Mouse (Mus musculus) left cerebral cortex, adult 18-20 months (tissue): ENCODE measurements at regions not wholly inside any gene's neighbourhood (a gene's known extent, or its start where the extent isn't known, plus 50 kb on each side); places are given as distances from the start of the nearest gene placed in this dataset.
"Not testable (repeated sequence)": the region's sequence is repeated elsewhere in the genome, so short reads cannot be mapped to it uniquely, and the experiment has no call there.

Experiments
- DNase-seq, 2 experiments: peaks; one replicate each; pipeline ENCODE4 v3.0.0; 2021 to 2022; ENCODE audit warnings: low spot score in 2 of 2, mixed read lengths in 1 of 2

GRCm38 (mm10) chr16:76525563-76525962, 151.9 kb upstream of the Nrip1 start:
- no peak for DNase-seq

GRCm38 (mm10) chr16:76524921-76525320, 151.3 kb upstream of the Nrip1 start:
- DNase-seq = no peak

GRCm38 (mm10) chr16:76521142-76521541, 147.5 kb upstream of the Nrip1 start:
- no peak for DNase-seq

GRCm38 (mm10) chr16:76520643-76520993, 147.0 kb upstream of the Nrip1 start:
- DNase-seq = no peak

GRCm38 (mm10) chr16:76519911-76520642, 146.4 kb upstream of the Nrip1 start:
- no peak for DNase-seq

GRCm38 (mm10) chr16:76510861-76511260, 137.2 kb upstream of the Nrip1 start:
- DNase-seq = no peak

GRCm38 (mm10) chr16:76509109-76509650, 135.6 kb upstream of the Nrip1 start:
- DNase-seq = no peak

- DNase-seq = no peak
Observed at GRCm38 (mm10) chr16:76507191-76507746, 133.6 kb upstream of the Nrip1 start.

- DNase-seq = no peak
Observed at GRCm38 (mm10) chr16:76506240-76506639, 132.6 kb upstream of the Nrip1 start.

- no peak for DNase-seq
Observed at GRCm38 (mm10) chr16:76499686-76500400, 126.2 kb upstream of the Nrip1 start.

GRCm38 (mm10) chr16:76498233-76498632, 124.6 kb upstream of the Nrip1 start:
- DNase-seq = no peak

- no peak for DNase-seq
Observed at GRCm38 (mm10) chr16:76497041-76497808, 123.6 kb upstream of the Nrip1 start.

GRCm38 (mm10) chr16:76483419-76483818, 109.8 kb upstream of the Nrip1 start:
- no peak for DNase-seq

- DNase-seq = no peak
Observed at GRCm38 (mm10) chr16:76481966-76482365, 108.3 kb upstream of the Nrip1 start.

GRCm38 (mm10) chr16:76477474-76477873, 103.8 kb upstream of the Nrip1 start:
- no peak for DNase-seq

GRCm38 (mm10) chr16:76474481-76474880, 100.9 kb upstream of the Nrip1 start:
- DNase-seq = no peak

GRCm38 (mm10) chr16:76472386-76472785, 98.8 kb upstream of the Nrip1 start:
- no peak for DNase-seq

- DNase-seq = no peak
Observed at GRCm38 (mm10) chr16:76471081-76471480, 97.5 kb upstream of the Nrip1 start.

- no peak for DNase-seq
Observed at GRCm38 (mm10) chr16:76459521-76459920, 85.9 kb upstream of the Nrip1 start.

- DNase-seq = not testable (repeated sequence)
Observed at GRCm38 (mm10) chr16:76456300-76456599, 82.6 kb upstream of the Nrip1 start.

- DNase-seq = no peak
Observed at GRCm38 (mm10) chr16:76455499-76456299, 82.1 kb upstream of the Nrip1 start.
